Mouse (Mus musculus): Measurements from ENCODE around the gene Zfyve26.

DNA sequence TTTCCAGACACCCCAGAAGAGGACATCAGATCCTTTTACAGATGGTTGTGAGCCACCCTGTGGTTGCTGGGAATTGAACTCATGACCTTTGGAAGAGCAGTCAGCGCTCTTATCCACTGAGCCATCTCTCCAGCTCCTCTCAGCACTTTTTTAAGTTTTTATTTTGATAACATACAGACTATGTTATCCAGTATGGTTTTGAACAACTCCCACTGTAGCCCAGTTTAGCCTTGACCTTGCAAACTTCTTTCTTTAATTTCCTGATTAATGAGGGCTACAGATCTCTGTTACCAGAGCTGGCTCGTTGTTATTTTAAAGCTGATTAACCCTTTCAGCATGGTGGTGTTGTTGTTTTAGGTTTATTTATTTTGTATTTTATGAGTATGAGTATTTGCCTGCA lies 30.1 kb upstream of the Zfyve26 start:
- TF ChIP-seq TAL1 (IDR thresholded peaks at IDR 0.05; ENCODE audit: low read length): no peak
- TF ChIP-seq GATA1 (IDR thresholded peaks at IDR 0.05; ENCODE audit: low read length): no peak

Data from erythroblast, embryonic 14.5 days (primary cell).